Mouse (Mus musculus) spleen, adult 2 months (tissue): Measurements from ENCODE around the gene Csf2rb.

Source experiments
- CTCF ChIP-seq: fragments of 200-500 bp; IDR thresholded peaks from 2 replicates; pipeline ENCODE4 v1.5.1; 2011; ENCODE audit warnings: mild to moderate bottlenecking, inconsistent platforms; ENCODE audit not compliant: insufficient read depth, insufficient read length, insufficient replicate concordance; ENCODE audit errors: extremely low read depth
- POLR2A ChIP-seq: fragments of 200-500 bp; IDR thresholded peaks from 2 replicates; pipeline ENCODE4 v1.6.1; 2011; ENCODE audit warnings: low read depth, low read length, inconsistent platforms

GRCm38 (mm10) chr15:78332981-78333380 lies 7.4 kb downstream of the Csf2rb start:
- TF ChIP-seq POLR2A = no peak
- TF ChIP-seq CTCF = no peak
